Mouse (Mus musculus) CH12.LX (cell line): ENCODE data around the gene Gm49342. TPM values are rescaled to one million over a fixed set of nuclear protein-coding genes. Genes with fewer than 3 reads are reported as not detected.

ENCODE experiments used
- DNase-seq: peaks from one replicate; pipeline ENCODE4 v3.0.0-alpha.2; 2013; ENCODE audit errors: extremely low read depth
- H3K27ac ChIP-seq: 2 replicates; pipeline ENCODE4 v1.5.1; 2012; ENCODE audit warnings: low read depth, mild to moderate bottlenecking, control low read depth, moderate library complexity; ENCODE audit not compliant: insufficient read depth
- H3K27me3 ChIP-seq: replicated peaks from 2 replicates; pipeline ENCODE3; 2012; ENCODE audit warnings: inconsistent platforms
- H3K36me3 ChIP-seq, 2 experiments: replicated peaks in 1 of 2; 2 replicates each; pipeline versions ENCODE3 to v1.6.1; 2012; ENCODE audit warnings: inconsistent platforms in 1 of 2, low read length in 1 of 2, mild to moderate bottlenecking in 1 of 2, mixed read lengths in 1 of 2, moderate library complexity in 1 of 2; ENCODE audit not compliant: control insufficient read depth in 1 of 2, insufficient read depth in 1 of 2
- H3K4me1 ChIP-seq, 2 experiments: 2 replicates each; pipeline ENCODE4 v1.6.1; 2012; ENCODE audit warnings: inconsistent platforms in 1 of 2, moderate library complexity in 1 of 2; ENCODE audit not compliant: insufficient read depth in 2 of 2, control insufficient read depth in 1 of 2
- H3K4me2 ChIP-seq: 2 replicates; pipeline ENCODE4 v1.6.1; 2012; ENCODE audit warnings: low read depth, mild to moderate bottlenecking, control low read depth; ENCODE audit not compliant: poor library complexity, insufficient read depth, severe bottlenecking
- H3K4me3 ChIP-seq, 3 experiments: fragments of 150-350 bp in 1 of 3; sonication (generic) in 1 of 3; replicated peaks in 1 of 3; 2 replicates each; pipeline versions ENCODE3 to v1.5.1; 2011 to 2012; ENCODE audit warnings: low read depth in 2 of 3, low read length in 2 of 3, mild to moderate bottlenecking in 2 of 3, moderate library complexity in 2 of 3, control low read depth in 1 of 3, improper control_type of control experiment in 1 of 3, inconsistent platforms in 1 of 3, mixed read lengths in 1 of 3; ENCODE audit not compliant: poor library complexity in 1 of 3
- H3K79me2 ChIP-seq: replicated peaks from 2 replicates; pipeline ENCODE4 v1.6.1; 2012; ENCODE audit warnings: mild to moderate bottlenecking, moderate library complexity; ENCODE audit not compliant: control insufficient read depth, poor library complexity, insufficient read depth, severe bottlenecking; ENCODE audit errors: extremely low read depth
- H3K9ac ChIP-seq: 2 replicates; pipeline ENCODE4 v1.6.1; 2012; ENCODE audit warnings: low read depth, mild to moderate bottlenecking, control low read depth, moderate library complexity; ENCODE audit not compliant: insufficient read depth
- H3K9me3 ChIP-seq: replicated peaks from 2 replicates; pipeline ENCODE3; 2012; ENCODE audit warnings: low read length, inconsistent platforms, mixed read lengths
- CTCF ChIP-seq, 2 experiments: IDR thresholded peaks in 1 of 2; conservative IDR thresholded peaks in 1 of 2; 2 replicates each; pipeline ENCODE4 v1.5.1; 2011 to 2012; ENCODE audit warnings: low read depth in 2 of 2, low read length in 2 of 2, improper control_type of control experiment in 1 of 2, inconsistent platforms in 1 of 2, mild to moderate bottlenecking in 1 of 2, moderate library complexity in 1 of 2
- ELF1 ChIP-seq: IDR thresholded peaks from 2 replicates; pipeline ENCODE4 v1.6.1; 2014; ENCODE audit warnings: low read depth, mild to moderate bottlenecking, inconsistent platforms, low read length, improper control_type of control experiment
- ETS1 ChIP-seq: conservative IDR thresholded peaks from 2 replicates; pipeline ENCODE4 v1.6.1; 2012; ENCODE audit warnings: low read depth, mild to moderate bottlenecking, inconsistent platforms, low read length, improper control_type of control experiment, moderate library complexity
- GABPA ChIP-seq: IDR thresholded peaks from 2 replicates; pipeline ENCODE4 v1.6.1; 2012; ENCODE audit warnings: low read depth, low read length, improper control_type of control experiment, inconsistent platforms; ENCODE audit not compliant: insufficient replicate concordance
- HCFC1 ChIP-seq: IDR thresholded peaks from 2 replicates; pipeline ENCODE4 v1.6.1; 2012; ENCODE audit warnings: low read depth, mild to moderate bottlenecking, inconsistent platforms, low read length, improper control_type of control experiment
- IRF4 ChIP-seq: IDR thresholded peaks from 2 replicates; pipeline ENCODE4 v1.6.1; 2014; ENCODE audit warnings: low read depth, mild to moderate bottlenecking, inconsistent platforms, low read length, improper control_type of control experiment
- JUN ChIP-seq: IDR thresholded peaks from 2 replicates; pipeline ENCODE4 v1.6.1; 2011; ENCODE audit warnings: low read depth, mild to moderate bottlenecking, low read length, improper control_type of control experiment, moderate library complexity; ENCODE audit not compliant: insufficient read depth
- KAT2A ChIP-seq: IDR thresholded peaks from 2 replicates; pipeline ENCODE4 v1.6.1; 2012; ENCODE audit warnings: low read length, improper control_type of control experiment, inconsistent platforms; ENCODE audit not compliant: insufficient replicate concordance
- MAX ChIP-seq: IDR thresholded peaks from 2 replicates; pipeline ENCODE4 v1.6.1; 2011; ENCODE audit warnings: low read length, improper control_type of control experiment
- MAZ ChIP-seq: IDR thresholded peaks from 2 replicates; pipeline ENCODE4 v1.6.1; 2012; ENCODE audit warnings: low read depth, mild to moderate bottlenecking, inconsistent platforms, low read length, improper control_type of control experiment, moderate library complexity
- MYC ChIP-seq: IDR thresholded peaks from 2 replicates; pipeline ENCODE4 v1.6.1; 2011; ENCODE audit warnings: low read depth, mild to moderate bottlenecking, improper control_type of control experiment, low read length
- NRF1 ChIP-seq: IDR thresholded peaks from 2 replicates; pipeline ENCODE4 v1.6.1; 2014; ENCODE audit warnings: low read depth, mild to moderate bottlenecking, inconsistent platforms, low read length, improper control_type of control experiment, moderate library complexity
- PAX5 ChIP-seq: IDR thresholded peaks from 2 replicates; pipeline ENCODE4 v1.6.1; 2012; ENCODE audit warnings: low read length, inconsistent platforms, mixed read lengths
- POLR2A ChIP-seq: IDR thresholded peaks from 2 replicates; pipeline ENCODE4 v1.6.1; 2011; ENCODE audit warnings: low read depth, mild to moderate bottlenecking, improper control_type of control experiment, low read length
- TCF12 ChIP-seq: IDR thresholded peaks from 2 replicates; pipeline ENCODE4 v1.6.1; 2014; ENCODE audit warnings: low read depth, mild to moderate bottlenecking, inconsistent platforms, low read length, improper control_type of control experiment
- ZC3H11A ChIP-seq: IDR thresholded peaks from 2 replicates; pipeline ENCODE4 v1.6.1; 2012; ENCODE audit warnings: low read depth, mild to moderate bottlenecking, inconsistent platforms, low read length, improper control_type of control experiment
- dilution Hi-C: fragments of 300-500 bp; cut with MboI; formaldehyde crosslinking; loops from 2 replicates; pipeline ENCODE4 v1.14.3; 2020; ENCODE audit warnings: low sequenced_read_pairs; ENCODE audit not compliant: extremely low pct_unique_long_range_greater_than_20kb, extremely low pct_ligation_motif_present
- in situ Hi-C: fragments of 300-500 bp; cut with MboI; formaldehyde crosslinking; loops from 3 replicates; pipeline ENCODE4 v1.14.3; 2019; ENCODE audit warnings: low sequenced_read_pairs, low pct_ligation_motif_present, low pct_unique_long_range_greater_than_20kb, mixed read lengths
- polyA plus RNA-seq: library from polyadenylated mRNA; unstranded; fragments of >175 nt; gene quantifications from 2 replicates; pipeline ENCODE4 v1.2.1, GENCODE M21; 2012; ENCODE audit warnings: low read depth; ENCODE audit not compliant: insufficient read length
- total RNA-seq, 2 experiments: library from RNA; depleted of rRNA; stranded (reverse); fragments of 300-350 nt in 1 of 2; fragments of >200 nt in 1 of 2; gene quantifications; 2 replicates each; pipeline ENCODE4 v1.2.3; 2012 to 2014

The Gm49342 gene
- total and polyA plus RNA-seq, 3 experiments = 50.6 to 120 TPM; not detected in 1

GRCm38 (mm10) chr14:50931493-50932020 lies 12.8 kb upstream of the Gm49342 start:
- dilution Hi-C loops (no loop called here), in situ Hi-C loops (loop anchor here (5.0 to 10.0 kb wide), 2 partner anchors 124 to 133 kb away; partner anchors contain the start of genes Ccnb1ip1 and Parp2)
- H3K79me2 ChIP-seq = peaks cover 8% of the 10 kb centered on the region
- DNase-seq = no peak
- peak overlapping the region; percentile 26; the same call in 1 of the 2 replicates for H3K9ac ChIP-seq
- peaks cover 2 to 46% of the 10 kb centered on the region in 2 experiments; a peak in 2 of 4 replicates for H3K4me1 ChIP-seq
- peak overlapping the region; percentile 86 for H3K4me2 ChIP-seq
- H3K27me3 ChIP-seq = no peaks in the 10 kb centered on the region
- H3K9me3 ChIP-seq = no peaks in the 10 kb centered on the region
- peaks cover 36 to 56% of the 10 kb centered on the region in 2 experiments for H3K36me3 ChIP-seq
- peak overlapping the region; percentile 52 to 90 (median 86) for H3K4me3 ChIP-seq
- peak overlapping the region; percentile 65 for H3K27ac ChIP-seq
- TF ChIP-seq MAZ (no peak), IRF4 (peak; percentile 36; the same call in 1 of the 2 replicates), MAX (no peak), NRF1 (peak; percentile 53; the same call in 1 of the 2 replicates)

GRCm38 (mm10) chr14:50936649-50937048 lies 7.7 kb upstream of the Gm49342 start:
- no peak for DNase-seq
- Histone ChIP-seq H3K27ac (no peak overlapping the region), H3K4me2 (no peak overlapping the region), H3K27me3 (no peaks in the 10 kb centered on the region), H3K9ac (no peak overlapping the region), H3K4me1 (peaks cover 19 to 33% of the 10 kb centered on the region in 2 experiments), H3K79me2 (peaks cover 22% of the 10 kb centered on the region), H3K36me3 (peaks cover 14 to 38% of the 10 kb centered on the region in 2 experiments), H3K4me3 (no peak overlapping the region), H3K9me3 (no peaks in the 10 kb centered on the region)
- dilution Hi-C loops = no loop called here
- TF ChIP-seq ETS1 = no peak
- TF ChIP-seq MAZ = no peak
- no peak for TF ChIP-seq IRF4
- no peak for TF ChIP-seq JUN
- TF ChIP-seq ZC3H11A = no peak
- TF ChIP-seq HCFC1 = no peak
- no peak for TF ChIP-seq GABPA
- no peak for TF ChIP-seq KAT2A
- no peak for TF ChIP-seq TCF12
- TF ChIP-seq PAX5 = no peak
- TF ChIP-seq POLR2A = no peak
- TF ChIP-seq MYC = no peak
- TF ChIP-seq CTCF (conservative IDR thresholded peaks at IDR 0.05 in 1 of 2, IDR thresholded peaks at IDR 0.05 in 1 of 2; ENCODE audit: low read depth in 2 of 2, low read length in 2 of 2) = no peak
- TF ChIP-seq ELF1 = no peak
- in situ Hi-C loops = loop anchor here (10.0 kb wide), 1 partner anchor 128 kb away; no protein-coding TSS in a partner anchor
